Mouse (Mus musculus) C2C12 (cell line): Measurements from ENCODE around the gene Smox.

ENCODE experiments used
- CEBPB ChIP-seq: IDR thresholded peaks from one replicate; pipeline ENCODE4 v1.6.1; 2011; ENCODE audit warnings: low read depth, mild to moderate bottlenecking, control low read depth, moderate library complexity
- CTCF ChIP-seq: IDR thresholded peaks from one replicate; pipeline ENCODE4 v1.5.1; 2011; ENCODE audit not compliant: control insufficient read depth, insufficient read depth, insufficient read length
- FOSL1 ChIP-seq: IDR thresholded peaks from one replicate; pipeline ENCODE4 v1.8.0; 2011; ENCODE audit warnings: mild to moderate bottlenecking, low read length; ENCODE audit not compliant: poor library complexity, insufficient read depth, severe bottlenecking
- MAX ChIP-seq: IDR thresholded peaks from one replicate; pipeline ENCODE4 v1.6.1; 2011; ENCODE audit warnings: mild to moderate bottlenecking, control low read depth
- MYOD1 ChIP-seq: IDR thresholded peaks from one replicate; pipeline ENCODE4 v1.6.1; 2011; ENCODE audit warnings: low read depth; ENCODE audit not compliant: control insufficient read depth, insufficient read length
- MYOG ChIP-seq: IDR thresholded peaks from one replicate; pipeline ENCODE4 v1.6.1; 2011; ENCODE audit not compliant: control insufficient read depth, insufficient read length; ENCODE audit errors: extremely low read depth
- USF1 ChIP-seq: IDR thresholded peaks from one replicate; pipeline ENCODE4 v1.6.1; 2011; ENCODE audit warnings: low read depth, mild to moderate bottlenecking, control low read depth, moderate library complexity

GRCm38 (mm10) chr2:131460946-131461682 is 30.2 kb upstream of the Smox start:
- TF ChIP-seq CTCF = no peak
- TF ChIP-seq CEBPB = no peak
- TF ChIP-seq USF1 = no peak
- TF ChIP-seq MYOG = no peak
- TF ChIP-seq MYOD1 = no peak
- no peak for TF ChIP-seq MAX
- no peak for TF ChIP-seq FOSL1
